Mouse (Mus musculus): ENCODE data around the gene 9130230L23Rik.
"Not testable (repeated sequence)": the region's sequence is repeated elsewhere in the genome, so short reads cannot be mapped to it uniquely, and the experiment has no call there.

9130230L23Rik gene

GRCm38 (mm10) chr5:66005041-66005678, 1.1 kb upstream of the 9130230L23Rik start:
- DNase-seq = no peak

DNA sequence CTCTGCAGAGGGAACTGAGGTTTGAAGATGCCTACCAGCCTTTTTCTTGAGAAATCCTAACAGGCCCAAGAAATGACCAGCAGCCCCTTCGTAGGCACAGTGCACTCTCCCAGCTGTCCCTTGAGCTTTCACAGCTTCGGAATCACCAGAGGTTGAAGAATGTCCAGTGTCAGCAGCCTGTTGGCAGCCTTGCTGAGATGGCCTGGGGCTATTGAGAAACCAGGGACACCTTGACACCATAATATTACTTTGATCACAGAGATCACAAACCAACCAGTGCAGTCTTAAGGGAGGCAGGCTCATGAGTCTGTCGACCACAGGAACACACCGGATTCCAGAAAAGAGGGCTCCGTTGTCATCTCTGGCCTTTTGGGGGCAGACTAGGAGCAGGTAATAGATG, 2.9 kb downstream of the 9130230L23Rik start:
- no peak for DNase-seq

GRCm38 (mm10) chr5:66000567-66001125, 3.4 kb downstream of the 9130230L23Rik start:
- no peak for DNase-seq

- DNase-seq = no peak
Observed at GRCm38 (mm10) chr5:66000074-66000473, 4.0 kb downstream of the 9130230L23Rik start.

DNA sequence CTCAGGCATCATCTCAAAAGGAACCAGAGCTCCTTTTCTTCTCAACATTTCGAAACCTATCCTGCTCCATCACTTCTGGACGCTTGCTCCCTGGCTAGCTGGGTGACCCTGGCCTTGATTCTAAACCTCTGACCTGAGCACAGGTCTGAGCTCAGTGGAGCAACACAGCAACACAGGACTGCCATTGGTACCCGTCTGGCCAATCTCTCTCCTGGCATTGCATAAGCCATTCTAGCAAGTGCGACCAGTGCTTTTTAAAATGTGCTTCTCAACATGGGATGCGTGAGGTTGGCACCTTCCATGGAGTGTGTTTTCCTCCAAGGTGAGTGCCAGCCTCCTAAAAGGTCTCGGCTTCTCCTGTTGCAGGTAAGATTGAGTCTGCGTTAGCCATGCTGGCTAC, 5.0 kb downstream of the 9130230L23Rik start:
- no peak for DNase-seq

DNA sequence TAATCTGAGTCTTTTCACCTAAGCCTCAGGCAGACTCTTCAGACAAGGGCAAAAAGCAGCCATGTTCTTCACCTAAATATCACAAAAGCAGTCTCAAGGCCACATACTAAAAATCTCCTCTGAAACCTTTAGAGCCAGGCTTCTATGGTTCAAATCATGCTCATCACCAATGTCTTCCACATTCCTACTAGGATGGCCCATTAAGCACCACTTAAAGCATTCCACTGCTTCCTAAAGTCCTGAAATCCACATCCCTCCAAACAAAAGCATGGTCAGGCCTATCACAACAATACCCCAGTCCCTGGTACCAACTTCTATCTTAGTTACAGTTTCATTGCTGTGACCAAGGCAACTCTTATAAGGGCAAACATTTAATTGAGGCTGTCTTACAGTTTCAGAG, 6.3 kb downstream of the 9130230L23Rik start:
- DNase-seq = no peak

- DNase-seq = no peak
Observed at GRCm38 (mm10) chr5:65994643-65995042, 9.4 kb downstream of the 9130230L23Rik start.

DNA sequence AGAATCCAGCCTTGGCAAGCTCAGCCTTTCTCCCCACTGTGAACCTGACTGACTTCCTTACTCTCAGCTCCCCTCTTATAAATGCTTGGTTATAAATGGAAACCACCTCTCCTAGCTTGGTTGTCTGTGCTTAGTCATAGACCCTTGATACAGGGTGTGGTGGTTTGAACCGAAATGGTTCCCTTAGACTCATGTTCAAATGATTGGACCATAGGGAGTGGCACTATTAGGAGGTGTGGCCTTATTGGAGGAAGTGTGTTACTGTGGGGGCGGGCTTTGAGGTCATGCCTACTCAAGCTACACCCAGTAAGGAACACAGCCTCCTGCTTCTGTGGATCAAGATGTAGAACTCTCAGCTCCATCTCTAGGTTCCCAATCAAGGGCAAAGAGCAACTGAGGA, 12.9 kb downstream of the 9130230L23Rik start:
- DNase-seq = no peak

- DNase-seq = not testable (repeated sequence)
Observed at GRCm38 (mm10) chr5:65987004-65987403, 17.1 kb downstream of the 9130230L23Rik start.

- DNase-seq = no peak
Observed at GRCm38 (mm10) chr5:65986426-65986825, 17.7 kb downstream of the 9130230L23Rik start.

GRCm38 (mm10) chr5:65975731-65976130, 28.4 kb downstream of the 9130230L23Rik start:
- no peak for DNase-seq

- no peak for DNase-seq
Observed at GRCm38 (mm10) chr5:65973189-65973588, 30.9 kb downstream of the 9130230L23Rik start.

GRCm38 (mm10) chr5:65968004-65968403, 36.1 kb downstream of the 9130230L23Rik start:
- no peak for DNase-seq

DNA sequence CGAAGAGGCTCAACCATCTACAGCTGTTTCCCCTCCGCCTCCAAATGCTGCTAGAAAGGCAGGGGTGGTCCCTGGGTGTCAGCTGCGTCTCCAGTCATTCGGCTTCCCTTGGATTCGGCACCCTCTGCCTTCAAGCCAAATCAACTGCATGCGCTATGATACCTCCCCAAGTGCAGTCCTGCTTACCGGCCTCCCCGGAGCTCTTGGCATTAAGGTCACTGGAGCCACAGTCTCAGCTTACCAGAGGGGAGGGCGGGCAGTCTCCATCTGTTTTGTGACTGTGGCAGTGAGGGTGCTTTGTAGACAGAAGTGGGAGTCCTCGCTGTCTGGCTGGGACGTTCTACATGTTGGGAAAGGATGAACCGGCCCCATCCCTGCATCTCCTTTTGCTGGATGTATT, 37.0 kb downstream of the 9130230L23Rik start:
- no peak for DNase-seq

- no peak for DNase-seq
Observed at GRCm38 (mm10) chr5:65965771-65966279, 38.3 kb downstream of the 9130230L23Rik start.

DNA sequence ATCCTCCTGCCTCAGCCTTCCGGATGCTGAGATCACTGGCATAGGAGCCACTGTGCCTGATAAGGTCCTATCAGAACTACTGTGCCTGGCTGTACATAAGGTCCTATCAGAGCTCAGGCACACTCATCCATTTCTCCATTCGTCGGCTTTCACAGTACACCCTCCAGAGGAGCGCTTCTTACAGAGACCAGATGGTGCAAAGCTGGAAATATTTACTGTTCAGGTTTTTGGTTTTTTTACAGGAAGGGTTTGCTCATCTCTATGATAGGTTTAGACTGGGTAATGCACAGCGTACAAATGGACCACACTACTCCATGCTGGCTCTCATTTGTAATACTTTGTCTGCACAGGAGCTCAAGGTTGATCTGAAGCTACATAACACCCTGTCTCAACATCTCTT, 40.8 kb downstream of the 9130230L23Rik start:
- DNase-seq = no peak

DNA sequence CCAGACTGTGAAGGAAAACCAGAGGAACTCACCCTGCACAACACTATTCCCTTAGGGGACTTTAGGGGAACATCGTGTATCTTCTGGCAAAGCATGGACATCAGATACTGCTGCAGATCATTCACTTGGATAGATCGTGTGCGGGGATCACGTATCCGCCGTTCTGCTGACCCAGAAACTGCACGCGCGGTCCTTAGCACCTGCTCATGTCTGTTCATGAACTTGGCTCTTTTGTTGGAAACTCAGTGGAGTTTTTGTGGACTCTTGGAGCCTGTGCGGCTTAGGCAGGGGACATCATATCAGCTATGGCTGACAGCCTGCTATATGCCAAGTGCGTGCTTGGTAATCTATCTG, 43.5 kb downstream of the 9130230L23Rik start:
- DNase-seq = no peak

DNA sequence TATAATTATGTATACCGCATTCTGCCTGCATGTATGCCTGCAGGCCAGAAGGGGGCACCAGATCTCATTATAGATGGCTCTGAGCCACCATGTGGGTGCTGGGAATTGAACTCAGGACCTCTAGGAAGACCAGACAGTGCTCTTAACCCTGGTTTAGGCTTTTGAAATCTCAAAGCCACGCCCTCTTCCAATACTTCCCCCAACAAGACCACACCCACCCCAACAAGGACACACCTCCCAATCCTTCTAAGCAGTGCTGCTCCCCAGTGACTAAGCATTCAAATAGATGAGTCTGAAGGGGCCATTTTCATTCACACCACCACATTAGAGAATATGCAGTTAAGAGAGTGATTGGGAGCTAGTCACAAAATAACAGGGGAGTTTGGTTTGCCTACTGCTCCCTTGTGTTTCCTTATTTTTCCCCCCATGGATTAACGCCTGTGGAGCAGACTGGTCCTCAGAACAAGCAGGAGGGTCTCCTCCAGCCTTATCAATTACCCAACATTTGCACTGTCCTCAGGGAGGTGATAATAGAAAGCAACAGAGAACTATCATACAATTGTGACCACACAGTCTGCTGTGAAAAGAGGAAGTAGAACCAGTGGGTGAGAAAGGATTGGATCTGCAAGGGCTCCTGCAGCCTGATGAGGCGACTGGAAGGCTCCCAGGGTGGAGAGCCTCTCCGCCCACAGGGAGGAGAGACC, 44.0 kb downstream of the 9130230L23Rik start:
- DNase-seq = no peak

DNA sequence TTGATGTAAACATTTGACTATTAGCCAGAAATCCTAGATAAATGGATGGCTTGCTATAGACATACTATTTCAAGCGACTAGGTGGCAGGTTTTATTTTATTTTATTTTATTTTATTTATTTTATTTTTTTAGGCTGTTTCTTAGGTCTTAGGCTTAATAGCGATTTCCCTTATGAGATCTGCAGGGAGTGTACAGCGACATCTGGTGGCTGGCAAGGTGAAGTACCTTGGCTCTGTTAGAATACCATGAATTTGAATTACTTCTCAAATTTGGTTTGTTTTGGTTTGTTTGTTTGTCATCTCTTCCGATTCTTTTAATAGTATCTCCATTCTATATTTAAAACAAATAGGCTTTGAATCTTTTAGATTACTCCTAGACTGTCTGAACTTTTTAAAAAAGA, 45.5 kb downstream of the 9130230L23Rik start:
- peak; percentile 58 for DNase-seq

- no peak for DNase-seq
Observed at GRCm38 (mm10) chr5:65956144-65957008, 47.7 kb downstream of the 9130230L23Rik start.

- DNase-seq = peak; percentile 73
Observed at GRCm38 (mm10) chr5:65955343-65956143, 48.5 kb downstream of the 9130230L23Rik start.

Data from retina, postnatal 1 day (tissue).